Mouse (Mus musculus): ENCODE results near the gene Dexi. TPM values are rescaled to one million over a fixed set of nuclear protein-coding genes. Genes with fewer than 3 reads are reported as not detected.

The Dexi gene
- total RNA-seq (2021), result 10 to 100 TPM; 29.7 to 33.3 TPM
- long read RNA-seq, experiment 1, transcript Dexi-201 (2 exons, 1,389 nt), result major isoform, 34 of 51 reads
- long read RNA-seq, experiment 1, partial matches to known transcripts, result 14 of 51 reads
- long read RNA-seq, experiment 1, other reads (novel, unspliced or antisense), result 3 of 51 reads
- long read RNA-seq, experiment 2, transcript Dexi-201 (2 exons, 1,389 nt), result major isoform, 12 of 20 reads
- long read RNA-seq, experiment 2, partial matches to known transcripts, result 5 of 20 reads
- long read RNA-seq, experiment 2, other reads (novel, unspliced or antisense), result 3 of 20 reads

DNA sequence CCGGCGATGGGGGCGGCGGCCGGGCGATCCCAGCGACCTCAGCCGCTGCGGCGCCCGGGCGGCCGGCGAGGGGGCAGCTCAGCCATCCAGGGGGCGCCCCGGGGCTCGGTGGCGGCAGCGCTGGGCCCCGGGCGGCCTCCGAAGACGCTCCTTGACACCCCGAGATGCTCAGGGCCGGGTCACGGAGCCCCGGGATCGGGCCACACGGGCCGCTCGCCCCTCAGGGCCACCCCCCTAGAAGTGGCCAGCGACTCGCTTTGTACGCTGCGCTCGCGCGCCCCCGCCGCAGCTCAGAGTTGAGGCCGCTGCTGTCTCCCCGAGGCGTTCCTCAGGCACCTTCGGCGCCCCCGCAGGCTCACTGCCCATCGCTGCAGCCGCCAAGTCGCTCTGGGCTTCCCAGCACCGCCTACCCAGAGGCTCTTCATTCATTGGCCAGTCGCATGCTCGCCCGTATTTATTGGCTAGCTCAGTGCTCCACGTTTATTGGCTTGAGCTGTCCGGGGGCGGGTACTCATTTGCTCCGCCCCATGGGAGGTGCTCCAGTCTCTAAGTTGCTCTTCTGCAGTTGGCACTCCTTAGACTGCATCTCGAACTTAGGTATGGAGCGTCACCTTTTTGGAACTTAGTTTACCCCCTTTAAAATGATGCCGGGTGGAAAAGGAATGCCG is at the start of gene Dexi:
Gene Dexi, minus strand, starts transcription at position 357 of the 668 bp plus-strand sequence.
- peak; percentile 96 to 98 for DNase-seq

DNA sequence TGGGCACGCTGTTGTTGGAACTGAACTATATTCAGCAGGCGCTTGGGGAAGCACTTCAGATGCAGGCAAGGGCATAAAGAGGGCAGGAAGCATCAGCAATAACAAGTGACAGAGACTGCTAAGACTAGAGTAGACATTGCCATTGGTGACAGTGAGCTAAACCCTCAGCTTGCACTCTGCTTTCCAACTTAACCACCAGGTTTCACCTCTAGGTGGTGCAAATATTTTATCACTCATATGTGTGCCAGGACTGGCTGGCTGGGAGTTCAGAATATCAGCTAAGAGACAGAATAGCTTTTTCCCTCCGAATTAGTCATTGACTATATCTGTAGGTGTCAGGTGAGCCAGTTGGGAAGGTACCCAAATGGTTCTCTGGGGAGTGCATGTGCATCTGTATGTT is 43.7 kb upstream of the Dexi start:
- no peak for DNase-seq

DNA sequence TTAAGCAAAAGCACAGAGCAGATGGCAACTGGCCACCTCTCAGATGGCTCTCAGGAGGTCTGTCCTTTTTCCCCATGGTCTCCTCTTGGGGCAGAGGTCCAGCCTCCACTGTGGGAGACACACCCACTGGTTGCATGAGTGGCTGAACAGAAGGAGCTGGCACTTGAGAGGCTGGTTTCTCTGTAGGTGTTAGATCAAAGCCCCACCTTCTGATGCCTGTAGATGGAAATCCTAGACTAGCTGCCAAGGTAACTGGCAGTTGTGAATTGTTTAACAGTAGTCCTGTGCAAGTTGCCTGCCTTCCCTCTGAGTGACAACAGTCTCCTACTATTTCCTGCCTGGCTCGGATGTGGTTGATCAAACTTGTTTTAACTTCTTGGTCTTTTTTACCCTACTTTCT is 42.3 kb upstream of the Dexi start:
- no peak for DNase-seq

DNA sequence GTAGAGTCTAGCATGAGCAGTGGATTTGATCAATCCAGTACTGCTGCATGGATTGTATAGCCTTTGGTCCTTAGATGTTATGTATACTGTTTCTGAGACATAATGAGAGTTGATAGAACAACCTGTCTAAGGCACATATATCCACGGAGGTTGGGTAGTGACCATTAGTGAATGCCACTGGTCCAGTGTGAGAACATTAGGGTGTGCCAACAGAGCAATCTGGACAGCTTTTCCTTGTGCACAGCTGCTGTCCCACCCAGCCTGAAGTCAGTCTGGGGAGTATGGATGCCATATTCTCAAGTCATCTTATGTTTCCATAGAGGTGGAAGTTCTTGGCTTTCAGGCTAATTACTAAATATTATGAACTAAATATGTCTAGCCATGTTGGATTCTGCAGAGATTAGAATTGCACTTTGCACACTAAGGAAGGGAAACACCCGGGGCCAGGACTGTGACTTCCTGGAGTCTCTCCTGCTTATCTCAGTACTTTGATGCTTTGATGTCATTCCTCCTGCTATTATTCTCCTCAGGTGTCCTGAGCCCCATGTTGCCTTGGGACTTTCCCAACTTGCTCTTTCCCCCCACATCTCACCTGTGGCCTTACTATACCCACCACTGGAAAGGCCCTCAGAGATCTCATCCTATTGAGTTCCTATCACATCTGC is 38.5 kb upstream of the Dexi start:
- no peak for DNase-seq

DNA sequence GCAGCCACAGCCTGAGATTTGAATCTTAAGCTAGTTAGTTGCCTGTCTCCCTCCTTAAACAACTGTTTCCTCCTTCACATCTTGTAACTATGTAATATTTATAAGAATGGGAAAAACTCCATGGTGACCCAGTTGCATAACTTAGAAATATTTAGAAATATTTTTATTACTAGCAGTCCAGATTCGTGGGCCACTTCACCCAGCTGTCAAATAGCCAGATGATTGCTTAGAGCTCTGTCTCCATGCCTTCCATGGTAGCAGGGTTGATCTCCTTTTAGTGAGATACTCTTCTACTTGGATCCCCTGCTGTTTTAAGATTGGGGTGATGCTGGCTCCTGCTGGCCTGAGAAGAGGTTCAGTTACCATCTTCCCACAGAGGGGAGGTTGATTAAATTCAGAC is 35.5 kb upstream of the Dexi start:
- DNase-seq, result no peak

DNA sequence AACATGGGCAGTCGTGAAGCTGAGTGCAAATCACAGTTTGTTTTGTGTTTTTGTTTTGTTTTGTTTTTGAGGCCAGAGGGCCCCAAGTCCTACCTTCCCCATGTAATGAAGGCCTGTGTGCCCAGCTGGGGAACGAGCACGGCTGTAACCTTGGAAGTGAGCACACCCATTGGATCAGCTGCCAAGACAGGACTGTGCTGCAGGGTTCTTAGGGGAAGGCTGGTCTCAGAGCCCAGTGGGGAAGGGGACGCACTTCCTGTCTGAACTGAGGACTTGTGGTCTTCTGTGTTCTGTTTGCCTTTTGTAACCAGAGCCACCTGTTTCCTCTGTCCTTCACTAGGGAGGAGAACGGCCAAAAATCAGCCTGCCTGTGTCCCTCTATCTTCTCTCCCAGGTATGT is 34.7 kb upstream of the Dexi start:
- DNase-seq, result no peak

DNA sequence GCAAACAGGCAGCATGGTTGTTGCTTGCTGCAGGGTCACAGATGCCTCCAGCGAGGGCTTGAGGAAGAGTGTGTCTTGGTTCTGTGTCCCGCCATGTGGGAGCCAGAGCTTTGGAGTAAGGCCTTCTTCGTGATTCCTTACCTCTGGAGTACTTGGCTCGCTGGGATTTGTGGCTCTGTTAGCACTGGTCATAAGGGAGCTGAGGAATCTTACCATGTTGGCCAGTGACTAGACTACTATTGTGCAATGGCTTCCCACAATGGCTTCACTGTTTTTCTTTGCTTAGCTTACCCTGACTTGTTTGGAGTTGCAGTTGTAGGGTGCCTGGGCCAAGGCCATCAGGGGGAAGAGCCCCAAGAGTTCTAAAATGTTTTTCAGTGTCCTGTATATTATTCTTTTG is 33.1 kb upstream of the Dexi start:
- DNase-seq, result peak; percentile 39 to 49

DNA sequence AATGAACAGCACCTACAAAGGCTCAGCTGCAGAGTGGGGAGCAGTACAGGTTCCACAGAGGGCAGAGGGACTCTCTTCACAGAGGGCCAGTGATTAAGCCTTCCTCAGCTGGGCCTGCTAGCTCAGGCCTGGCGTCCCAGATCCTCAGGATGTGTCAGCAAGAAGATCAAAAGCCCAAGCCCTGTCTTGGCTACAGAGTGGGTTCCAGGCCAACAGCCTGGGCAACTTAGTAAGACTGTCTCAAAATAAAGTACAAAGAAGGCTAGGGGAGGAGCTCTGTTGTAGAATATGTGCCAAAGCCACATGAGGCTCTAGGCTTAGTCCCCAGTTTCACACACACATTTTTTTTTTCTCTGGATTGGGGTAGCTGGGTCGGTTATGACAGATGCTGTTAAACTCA is 32.1 kb upstream of the Dexi start:
- DNase-seq, result peak in 1 of 2 experiments; percentile 43

DNA sequence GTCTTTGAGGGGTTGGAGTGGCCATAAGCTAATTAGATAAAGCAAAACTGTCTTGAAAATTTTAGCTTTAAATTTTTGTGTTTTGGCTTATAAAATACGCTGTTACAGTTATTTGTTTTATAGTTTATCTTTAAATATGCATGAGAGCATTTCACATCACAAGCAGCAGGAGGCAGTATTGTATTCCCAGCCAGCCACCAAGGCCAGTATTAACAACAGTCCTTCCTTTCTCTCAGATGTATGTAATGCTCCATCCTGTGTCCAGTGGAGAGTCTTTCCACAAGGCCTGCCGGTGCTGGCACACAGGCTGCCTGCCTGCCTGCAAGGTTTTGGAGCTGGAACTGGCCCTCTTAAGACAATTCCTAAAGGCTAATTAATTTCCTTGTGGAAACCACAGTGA is 29.0 kb upstream of the Dexi start:
- DNase-seq, result no peak

DNA sequence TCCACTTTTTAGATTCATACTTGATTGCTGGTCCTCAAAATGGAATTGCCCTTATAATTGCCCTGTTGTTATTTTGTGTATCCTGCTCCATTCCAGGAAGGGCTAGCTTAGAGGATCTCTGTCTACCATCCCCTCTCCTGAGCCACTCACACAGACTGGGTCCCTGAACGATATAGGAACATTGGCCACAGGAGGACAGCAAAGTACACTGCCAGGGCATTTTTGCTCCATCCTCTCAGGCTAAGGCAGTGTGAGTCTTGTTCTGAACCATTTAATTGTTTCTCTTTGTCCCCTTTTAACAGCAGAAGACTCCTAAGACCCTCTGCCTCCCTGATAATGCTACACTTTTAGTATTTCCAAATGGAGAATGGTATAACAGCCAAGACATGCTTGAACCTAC is 27.9 kb upstream of the Dexi start:
- DNase-seq, result peak; percentile 50 to 79

DNA sequence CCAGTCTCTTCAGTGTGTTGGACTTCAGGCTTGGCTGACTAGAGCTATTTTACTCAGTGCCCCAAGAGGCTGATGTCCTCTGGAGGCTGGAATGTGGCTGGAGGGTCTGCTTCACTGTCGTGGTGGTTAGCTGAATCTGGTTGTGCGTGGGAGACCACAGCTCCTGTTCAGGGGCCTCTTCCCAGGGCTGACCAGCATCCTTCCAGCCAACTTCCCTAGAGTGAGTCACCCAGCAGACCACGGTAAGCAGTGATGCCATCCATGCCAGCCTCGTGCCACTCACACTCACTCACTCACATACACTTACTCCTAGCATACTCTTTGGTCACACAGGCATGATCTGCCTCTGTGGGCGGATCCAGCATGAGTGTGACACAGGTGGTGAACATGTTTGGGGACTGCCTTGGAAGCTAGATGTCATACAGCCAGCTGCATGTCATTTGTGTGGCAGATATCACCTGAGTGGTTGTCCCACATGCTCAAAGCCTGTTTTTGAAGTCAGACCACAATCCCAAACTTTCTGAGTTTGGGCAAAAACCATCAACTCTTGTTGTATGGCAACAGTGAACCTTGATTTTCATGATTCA is 27.0 kb upstream of the Dexi start:
- no peak for DNase-seq

DNA sequence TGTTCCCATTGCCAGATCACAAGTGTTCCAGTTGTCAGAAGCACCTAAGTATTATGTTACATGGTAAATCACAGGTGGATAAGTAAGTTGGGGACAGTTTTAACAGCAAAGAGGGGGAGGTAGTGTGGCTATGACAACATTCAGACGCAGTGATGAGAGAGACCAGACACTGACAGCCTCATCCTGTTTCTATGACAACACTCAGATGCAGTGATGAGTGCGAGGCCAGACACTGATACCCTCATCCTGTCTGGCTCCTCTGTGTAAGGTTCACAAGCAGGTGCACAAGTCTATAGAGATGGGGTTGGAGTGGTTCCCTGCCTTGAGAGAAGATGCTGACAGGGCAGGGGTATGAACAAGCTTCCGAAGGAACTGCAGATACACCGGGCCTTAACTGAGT is 24.3 kb upstream of the Dexi start:
- no peak for DNase-seq

DNA sequence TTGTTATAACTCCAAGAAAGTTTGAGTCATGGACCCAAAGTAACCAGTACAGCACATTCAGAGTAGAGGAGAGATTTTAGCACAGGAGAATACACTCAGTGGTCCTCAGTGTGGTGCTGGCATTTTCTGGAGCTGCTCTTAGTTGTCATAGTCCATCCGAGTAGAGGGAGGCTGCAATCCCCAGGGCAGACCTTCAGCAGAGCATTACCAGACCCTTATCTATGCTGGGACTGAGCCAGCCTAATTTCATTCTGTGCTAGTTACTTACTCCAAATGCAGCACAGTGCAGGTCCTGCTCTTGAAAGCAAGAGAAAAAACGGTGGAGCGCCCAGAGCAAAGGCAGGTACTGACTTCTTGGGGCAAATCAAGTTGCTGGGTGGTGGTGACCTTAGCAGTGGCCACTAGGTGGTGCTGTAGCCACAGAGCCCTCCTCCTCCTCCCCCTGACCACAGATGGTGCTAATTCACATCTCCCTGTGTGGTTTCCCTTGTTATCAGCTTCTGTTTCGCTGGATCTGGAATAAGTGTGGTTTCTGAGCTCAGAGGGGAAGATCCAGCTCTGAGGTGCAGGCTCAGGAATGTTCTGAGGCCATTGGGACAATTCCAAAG is 22.5 kb upstream of the Dexi start:
- peak; percentile 68 to 79 for DNase-seq

DNA sequence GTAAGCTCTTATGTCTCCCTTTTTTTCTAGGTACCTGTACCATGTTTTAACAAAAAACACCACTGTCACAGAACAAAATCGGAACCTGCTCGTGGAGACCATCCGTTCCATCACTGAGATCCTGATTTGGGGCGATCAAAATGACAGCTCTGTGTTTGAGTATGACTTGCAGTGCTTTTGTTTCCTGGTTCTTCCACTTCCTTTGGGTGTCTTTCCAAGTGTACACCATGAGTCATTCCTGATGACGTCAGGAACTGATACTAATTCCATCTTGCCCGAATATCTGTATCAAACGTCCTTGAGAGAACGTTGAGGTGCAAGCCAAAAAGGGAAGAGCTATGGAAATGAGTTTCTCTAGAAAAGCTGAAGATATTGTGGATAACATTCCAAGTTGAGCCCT is 17.1 kb upstream of the Dexi start:
- peak in 1 of 2 experiments; percentile 44 for DNase-seq

DNA sequence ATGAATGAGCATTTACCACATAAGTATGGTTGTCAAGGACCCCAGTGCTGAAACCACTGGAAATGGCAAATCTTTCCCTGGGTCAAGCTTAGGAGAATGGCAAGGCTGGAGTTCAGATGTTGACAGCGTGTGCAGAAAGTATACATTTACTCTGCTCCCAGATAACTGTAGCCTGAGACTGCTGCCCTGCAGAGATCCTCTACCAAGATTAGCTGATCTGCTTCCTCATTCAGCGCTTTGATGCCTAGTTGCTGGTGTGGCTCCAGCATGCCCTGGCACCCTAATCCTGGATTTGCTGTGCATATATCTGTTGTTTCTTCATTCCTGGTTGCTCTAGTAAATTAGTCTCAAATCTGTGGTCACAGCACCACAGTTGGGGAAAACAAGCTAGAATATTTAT is 11.0 kb upstream of the Dexi start:
- no peak for DNase-seq

DNA sequence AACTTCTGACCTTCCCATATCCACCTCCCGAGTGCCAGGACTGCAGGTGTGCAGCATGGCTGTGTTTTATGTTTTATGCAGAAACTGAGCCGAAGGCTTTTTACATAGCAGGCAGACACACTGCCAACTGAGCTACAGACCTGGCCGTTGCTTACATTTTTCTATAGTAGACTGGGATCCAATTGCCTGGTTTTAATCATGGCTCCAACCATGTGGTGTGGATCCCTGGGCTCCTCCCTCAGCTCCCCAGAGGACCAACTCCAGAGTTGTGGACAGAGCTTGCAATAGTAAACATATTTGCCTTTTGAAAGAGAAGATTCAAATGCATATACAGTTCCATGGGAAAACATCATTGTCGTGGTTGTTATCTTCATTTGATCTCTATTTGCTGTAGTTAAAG is 8.7 kb upstream of the Dexi start:
- no peak for DNase-seq

DNA sequence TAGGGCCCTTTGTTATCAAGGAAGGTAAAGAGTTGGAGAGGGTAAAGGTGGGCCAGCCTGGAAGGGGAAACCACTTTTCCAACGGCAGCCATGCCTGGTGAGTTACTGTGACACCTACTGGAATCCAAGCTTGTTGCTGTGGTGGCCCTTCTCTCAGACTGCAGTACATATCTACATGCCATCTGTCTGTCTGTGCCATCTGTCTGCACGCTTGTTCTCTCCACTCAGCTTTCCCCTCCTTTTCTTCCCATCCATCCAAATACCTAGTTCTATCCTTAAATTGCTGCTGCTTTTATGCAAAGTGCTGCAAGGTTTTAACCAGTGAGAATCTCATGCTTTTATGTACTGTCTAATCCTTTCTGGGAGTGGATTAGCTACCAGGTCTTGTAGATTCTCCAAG is 6.7 kb upstream of the Dexi start:
- DNase-seq, result no peak

DNA sequence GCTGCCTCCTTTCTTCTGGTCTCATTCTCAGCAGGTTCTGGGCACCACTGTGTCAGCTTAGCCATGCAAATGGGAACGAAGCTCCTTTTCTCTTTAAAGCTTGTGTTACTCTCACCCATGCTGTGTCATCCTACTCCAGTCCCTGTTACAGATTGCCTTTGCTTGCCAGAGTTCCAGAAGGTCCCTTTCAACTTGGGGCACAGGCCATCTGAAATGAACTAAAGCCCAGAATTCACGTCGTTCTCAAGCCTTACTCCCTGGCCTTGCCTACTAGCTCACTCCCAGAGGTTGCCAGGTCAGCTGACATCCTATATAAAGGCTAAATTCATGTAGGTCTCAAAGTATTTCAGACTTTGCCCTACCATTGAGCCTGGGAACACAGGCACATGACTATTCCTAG is 6.1 kb upstream of the Dexi start:
- DNase-seq, result no peak

DNA sequence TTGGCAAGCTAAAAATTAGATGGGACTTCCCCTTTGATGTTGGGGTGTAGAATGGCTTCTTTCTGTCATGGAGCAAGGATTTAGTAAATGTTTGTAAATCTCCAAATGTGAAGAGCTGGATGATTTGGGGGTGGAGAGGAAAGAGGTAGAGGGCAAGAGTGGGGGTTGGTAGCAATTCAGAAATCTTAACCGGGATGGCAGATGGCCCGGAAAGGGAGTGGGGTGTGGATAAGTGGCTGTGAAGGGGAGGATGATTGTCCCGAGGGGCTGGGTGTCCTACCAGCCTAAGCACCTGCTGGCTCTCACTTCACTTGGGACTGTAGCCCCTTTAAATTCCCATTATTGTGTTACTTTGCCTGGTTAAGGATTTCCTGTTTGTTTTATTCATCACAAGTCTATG is 4.0 kb upstream of the Dexi start:
- no peak for DNase-seq

DNA sequence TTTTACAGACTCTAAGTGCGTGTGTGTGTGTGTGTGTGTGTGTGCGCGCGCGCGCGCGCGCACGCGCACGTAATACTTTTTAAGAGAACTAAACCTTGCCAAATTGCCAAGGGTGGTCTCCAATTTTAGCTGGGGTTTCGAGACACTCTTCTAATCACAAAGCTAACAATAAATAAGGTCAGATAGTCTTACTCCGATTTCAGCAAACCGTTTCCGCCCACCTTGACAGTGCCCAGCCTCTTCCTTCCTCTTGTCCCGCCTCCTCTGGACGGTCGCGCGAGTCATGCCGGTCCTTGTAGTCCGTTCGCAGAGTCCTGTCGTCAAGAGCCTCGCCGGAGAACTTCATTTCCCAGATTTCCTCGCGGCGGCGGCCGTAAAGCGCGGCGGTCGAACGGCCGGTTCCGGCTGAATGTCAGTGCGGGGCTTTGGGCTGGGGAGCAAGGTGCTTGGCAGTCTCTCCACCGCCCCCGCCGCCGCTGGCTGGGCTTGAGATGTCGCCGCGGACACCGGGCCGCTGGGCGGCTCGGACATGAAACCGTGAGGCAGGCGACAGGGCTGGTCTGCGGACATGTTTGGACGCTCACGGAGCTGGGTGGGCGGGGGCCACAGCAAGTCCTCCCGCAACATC is 2.3 kb upstream of the Dexi start, which contains the start of gene Clec16a:
Gene Clec16a, plus strand, starts transcription at position 345 of the 628 bp plus-strand sequence.
- DNase-seq, result peak; percentile 97 to 99

DNA sequence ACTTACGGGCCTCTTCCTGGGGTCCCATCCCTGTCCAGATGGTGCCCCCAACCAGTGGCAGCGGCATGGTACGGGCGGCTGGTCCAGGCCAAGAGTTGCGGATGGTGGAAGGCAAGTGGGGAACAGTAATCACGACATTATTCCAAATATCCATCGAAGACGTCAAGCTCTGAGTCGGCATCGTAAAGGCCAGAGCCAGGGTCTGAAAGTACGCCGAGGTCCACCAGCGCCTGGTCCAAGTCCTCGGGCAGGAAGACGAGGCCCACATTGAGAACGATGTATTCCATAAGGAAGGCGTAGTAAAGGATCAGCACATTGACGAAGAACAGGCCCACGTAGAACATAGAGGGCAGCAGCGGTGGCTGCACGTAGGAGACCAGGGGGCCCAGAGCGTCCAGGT is 588 bp downstream of the Dexi start:
- peak in 1 of 2 experiments; percentile 45 for DNase-seq

DNA sequence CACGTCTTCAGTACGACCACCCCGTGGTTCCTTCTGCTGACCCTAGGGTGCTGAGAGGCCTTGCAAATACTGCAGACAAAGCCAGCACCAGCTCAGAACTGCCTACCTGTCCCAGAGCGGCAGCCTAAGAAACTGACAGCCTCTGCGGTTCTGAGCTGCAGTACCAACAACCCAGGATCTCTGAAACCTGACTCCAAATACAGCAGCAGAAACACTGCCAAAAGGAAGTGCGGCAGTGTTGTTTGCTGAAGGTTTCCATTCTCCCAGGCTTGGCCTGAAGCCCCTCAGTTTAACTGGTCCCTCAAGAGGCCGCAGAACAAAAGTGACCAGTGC is 1.3 kb downstream of the Dexi start:
- DNase-seq, result peak; percentile 48 to 52
